Mouse (Mus musculus) kidney, adult 18-20 months (tissue): ENCODE data around the gene Fam208a.

Experiments used
- DNase-seq: peaks from one replicate; pipeline ENCODE4 v3.0.0; 2021

Gene Fam208a

GRCm38 (mm10) chr14:27428573-27428972 is at the start of gene Fam208a:
TSS of gene Fam208a (plus strand) at chr14:27428834.
- DNase-seq: peak; percentile 96

- DNase-seq: peak; percentile 42
These were observed 49.2 kb upstream of the Fam208a start for GRCm38 (mm10) chr14:27379404-27379803.

DNA sequence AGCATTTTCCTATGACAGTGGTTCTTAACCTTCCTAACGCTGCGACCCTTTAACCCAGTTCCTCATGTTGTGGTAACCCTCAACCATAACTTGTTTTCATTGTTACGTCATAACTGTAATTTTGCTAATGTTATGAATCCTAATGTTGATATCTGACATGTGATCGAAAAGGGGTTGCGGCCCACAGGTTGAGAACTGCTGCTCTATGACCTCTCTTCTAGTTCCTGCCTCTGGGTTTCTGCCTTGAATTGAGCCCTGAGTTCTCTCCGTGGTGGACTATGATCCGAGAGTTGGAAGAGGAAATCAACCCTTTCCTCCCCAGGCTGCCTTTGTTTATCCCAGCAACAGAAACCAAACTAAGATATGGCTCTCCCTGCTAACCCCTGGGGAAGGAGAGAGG is 47.2 kb upstream of the Fam208a start:
- DNase-seq: no peak

DNA sequence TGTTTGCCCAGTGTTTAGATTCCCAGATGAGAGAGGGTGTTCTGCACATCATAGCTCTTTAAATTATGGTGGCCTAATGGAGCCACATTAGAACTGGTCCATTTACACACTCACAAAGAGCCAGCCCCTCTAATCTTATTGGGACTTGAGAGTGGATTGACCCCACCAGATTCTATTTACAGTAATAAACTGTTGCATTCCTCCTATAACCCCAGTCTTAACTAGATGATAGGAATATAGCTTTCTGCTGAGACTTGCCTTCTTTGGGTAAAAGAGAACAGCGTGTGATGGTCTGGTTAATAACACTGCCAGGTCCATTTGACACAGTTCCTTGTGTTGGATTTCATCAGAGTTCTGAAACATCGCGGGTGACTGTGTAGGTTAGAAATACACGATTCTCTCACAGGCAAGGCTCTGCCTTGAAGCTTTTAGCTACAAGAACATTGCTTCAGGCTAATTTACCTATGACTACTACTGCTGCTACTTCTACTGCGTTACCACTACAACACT is 45.3 kb upstream of the Fam208a start:
- no peak for DNase-seq

DNA sequence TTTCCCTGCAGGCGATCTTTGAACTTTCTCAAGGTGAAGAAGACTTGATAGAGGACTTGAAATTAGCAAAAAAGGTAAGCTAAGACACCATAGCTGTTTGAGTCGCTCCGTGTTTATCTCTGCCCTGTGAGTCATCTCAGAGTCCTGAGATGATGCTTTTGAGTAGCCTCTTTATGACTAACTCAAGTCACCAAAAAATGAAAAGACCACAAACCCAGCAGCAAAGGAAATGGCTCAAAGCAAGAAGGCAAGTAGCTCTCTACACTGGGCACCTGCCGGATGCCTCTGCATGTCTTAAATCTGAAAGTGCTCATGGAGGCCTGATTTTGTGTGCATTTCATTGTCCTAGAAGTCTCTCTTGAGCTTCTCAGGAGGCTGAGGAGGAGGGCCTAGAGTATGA is 44.5 kb upstream of the Fam208a start:
- DNase-seq: no peak

DNA sequence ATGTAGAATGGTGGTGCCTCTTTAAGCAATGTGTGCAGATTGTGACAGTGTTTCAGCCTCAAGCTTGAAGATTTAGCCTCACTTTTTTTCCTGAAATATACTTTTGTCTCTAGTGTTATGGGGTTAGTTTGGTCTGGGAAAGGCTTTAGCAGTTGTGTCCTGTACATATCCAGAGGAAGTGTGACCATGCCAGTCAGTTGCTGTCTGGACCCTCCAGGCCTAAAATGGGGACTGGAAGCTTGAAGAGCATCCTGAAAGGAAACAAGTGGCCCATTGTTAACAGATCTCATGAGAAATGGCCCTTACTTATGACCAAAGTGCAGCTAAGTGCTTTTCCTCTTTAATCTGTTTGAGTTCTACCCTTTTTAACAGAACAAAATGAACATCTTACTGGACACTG is 40.0 kb upstream of the Fam208a start:
- DNase-seq: no peak

DNA sequence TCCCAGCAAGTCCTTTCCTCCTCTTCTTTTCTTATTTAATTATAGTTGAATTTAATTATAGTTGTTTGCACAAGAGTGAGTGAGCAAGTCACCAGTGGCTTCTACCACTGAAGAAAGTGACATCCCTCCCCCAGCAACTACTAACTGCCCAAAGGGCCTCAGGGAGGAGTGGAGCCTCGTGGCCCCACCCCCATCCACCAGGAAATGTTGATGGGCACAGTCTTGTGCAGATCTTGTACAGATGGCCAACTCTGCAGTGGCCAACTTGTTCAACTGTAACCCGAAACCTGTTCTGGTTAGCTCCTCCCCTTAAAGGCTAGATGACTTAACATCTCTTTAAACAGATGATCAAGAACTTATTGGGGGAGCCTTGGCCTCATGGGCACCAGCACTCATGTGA is 38.9 kb upstream of the Fam208a start:
- no peak for DNase-seq

GRCm38 (mm10) chr14:27390663-27391062 is 38.0 kb upstream of the Fam208a start:
- no peak for DNase-seq

DNA sequence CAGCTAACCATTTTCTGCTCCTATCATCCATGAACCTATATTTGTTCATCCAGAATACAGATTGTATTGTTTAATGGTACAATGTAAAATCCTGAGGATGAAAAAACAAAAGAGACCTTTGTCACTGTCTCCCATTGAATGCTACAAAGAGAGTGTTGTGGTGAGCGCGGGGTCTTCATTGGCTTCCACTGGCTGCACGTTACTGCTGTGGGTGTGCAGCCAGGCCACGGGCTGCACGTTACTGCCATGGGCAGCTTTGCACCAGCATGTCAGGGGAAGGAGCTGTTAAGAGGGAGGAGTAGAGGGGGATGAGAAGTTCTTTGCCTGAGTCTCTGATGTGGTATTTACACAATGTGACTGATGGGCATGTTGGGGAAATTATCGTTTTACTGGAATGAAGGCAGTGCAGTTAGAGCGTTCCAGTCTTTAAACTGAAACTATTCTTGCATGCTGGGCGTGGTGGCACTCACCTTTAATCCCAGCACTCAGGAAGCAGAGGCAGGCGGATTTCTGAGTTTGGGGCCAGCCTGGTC is 36.8 kb upstream of the Fam208a start:
- DNase-seq: no peak

- DNase-seq: no peak
These were observed 36.0 kb upstream of the Fam208a start for GRCm38 (mm10) chr14:27392660-27393059.

- DNase-seq: no peak
These were observed 34.8 kb upstream of the Fam208a start for GRCm38 (mm10) chr14:27393806-27394205.

GRCm38 (mm10) chr14:27396424-27396823 is 32.2 kb upstream of the Fam208a start:
- DNase-seq: no peak

- DNase-seq: no peak
These were observed 31.1 kb upstream of the Fam208a start for GRCm38 (mm10) chr14:27397526-27397925.

GRCm38 (mm10) chr14:27400495-27400894 is 28.1 kb upstream of the Fam208a start:
- no peak for DNase-seq

GRCm38 (mm10) chr14:27401717-27402278 is 26.8 kb upstream of the Fam208a start:
- no peak for DNase-seq

- DNase-seq: no peak
These were observed 26.0 kb upstream of the Fam208a start for GRCm38 (mm10) chr14:27402332-27403250.

GRCm38 (mm10) chr14:27405452-27405851 is 23.2 kb upstream of the Fam208a start:
- DNase-seq: no peak

- no peak for DNase-seq
These were observed 22.7 kb upstream of the Fam208a start for GRCm38 (mm10) chr14:27405947-27406346.

DNA sequence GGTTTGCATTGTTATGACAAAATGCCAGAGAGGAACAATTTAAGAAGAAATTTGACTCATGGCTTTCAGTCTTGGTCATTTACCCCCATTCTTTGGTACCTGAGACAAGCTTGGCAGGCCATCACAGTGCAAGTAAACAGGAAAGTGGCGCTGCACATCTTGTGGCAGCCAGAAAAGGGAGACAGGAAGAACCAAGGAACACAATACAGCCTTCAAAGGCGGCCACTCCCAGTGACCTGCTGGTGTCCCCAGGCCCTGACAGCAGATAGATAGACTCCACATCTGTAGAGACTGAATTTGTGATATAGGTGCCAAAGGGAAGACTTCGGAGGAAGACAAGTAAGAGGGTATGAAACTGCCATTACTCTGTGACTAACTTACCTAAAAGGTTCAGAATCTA is 20.4 kb upstream of the Fam208a start:
- no peak for DNase-seq

DNA sequence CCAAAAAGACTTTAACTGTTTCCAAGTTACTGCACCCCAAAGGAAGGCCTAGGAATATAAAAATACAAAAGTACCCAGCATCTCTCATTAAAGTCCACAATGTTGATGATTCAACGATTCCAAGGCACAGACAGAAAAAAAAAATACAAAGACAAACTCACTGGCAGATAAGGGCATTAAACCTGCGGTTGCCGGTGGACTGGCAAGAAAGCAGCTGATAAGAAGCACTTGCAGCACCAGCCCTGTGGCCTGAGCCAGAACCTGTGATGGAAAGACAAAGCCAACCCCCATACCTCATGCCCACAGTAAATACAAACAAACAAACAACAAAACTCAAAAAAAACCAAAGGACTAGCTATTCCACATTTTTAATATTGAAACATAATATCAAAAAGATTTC is 19.0 kb upstream of the Fam208a start:
- DNase-seq: no peak

DNA sequence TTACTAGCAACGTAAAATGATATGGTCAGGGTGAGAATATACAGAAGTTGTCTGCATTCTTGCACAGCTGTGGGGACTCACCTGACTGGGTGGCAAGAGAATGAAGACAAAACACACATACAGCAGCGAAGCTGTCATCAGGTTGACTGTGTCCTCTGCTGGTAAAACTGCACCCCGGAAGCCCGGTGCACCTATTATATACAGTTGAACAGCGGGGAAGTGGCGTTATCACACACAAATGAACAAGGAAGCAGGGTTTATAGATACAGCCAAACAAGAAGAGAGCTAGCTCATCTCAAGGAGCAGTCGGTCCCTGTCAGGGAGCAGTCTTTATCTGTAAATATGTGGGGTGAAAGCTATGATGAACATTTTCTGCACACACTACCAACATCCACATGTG is 17.1 kb upstream of the Fam208a start:
- DNase-seq: no peak

- DNase-seq: no peak
These were observed 15.9 kb upstream of the Fam208a start for GRCm38 (mm10) chr14:27412699-27413098.

DNA sequence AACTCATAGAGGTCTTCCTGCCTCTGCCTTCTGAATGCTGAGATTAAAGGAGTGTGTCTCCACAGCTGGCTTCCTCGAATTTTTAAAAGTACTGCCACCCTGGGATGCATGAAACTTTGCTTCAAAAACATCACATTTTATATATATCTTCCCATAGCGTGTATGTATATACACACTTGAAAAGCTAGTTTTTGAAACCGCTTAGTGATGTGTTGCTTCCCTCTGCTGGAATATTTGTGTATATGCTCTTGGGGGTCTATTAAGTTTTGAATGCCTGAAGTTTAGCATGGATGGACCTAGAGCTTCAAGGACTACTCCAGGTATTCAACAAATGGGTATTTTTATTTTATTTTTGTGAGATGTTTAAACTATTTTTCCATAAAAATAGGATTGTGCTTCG is 14.7 kb upstream of the Fam208a start:
- DNase-seq: no peak

DNA sequence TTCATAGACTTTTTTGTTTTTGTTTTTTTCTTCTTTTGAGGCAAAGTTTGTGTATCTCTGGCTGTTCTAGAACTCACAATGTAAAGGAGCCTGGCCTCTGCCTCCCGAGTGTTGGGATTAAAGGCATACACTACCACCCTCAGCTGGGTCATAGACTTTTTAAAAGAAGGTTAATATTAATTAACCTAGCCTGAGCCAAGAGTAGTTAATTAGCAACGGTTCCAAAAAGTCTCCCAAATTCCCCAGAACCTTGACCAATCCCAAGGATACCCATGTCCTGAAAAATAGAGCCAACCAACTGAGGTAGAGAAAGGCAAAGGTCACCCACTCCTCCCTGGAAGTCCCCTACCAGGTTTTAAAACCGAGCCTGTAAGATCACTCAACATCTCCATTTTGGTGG is 7.8 kb upstream of the Fam208a start:
- DNase-seq: no peak
